Mouse (Mus musculus) c-Kit-positive CD71-positive TER-119-positive erythroid progenitor cells, embryonic 14.5 days (primary cell): ENCODE measurements around the gene Wipi1.

ENCODE experiments used
- DNase-seq: peaks from one replicate; pipeline ENCODE4 v3.0.0-alpha.2; 2013; ENCODE audit warnings: low spot score

Gene Wipi1

GRCm38 (mm10) chr11:109579999-109580398 is 31.8 kb downstream of the Wipi1 start:
- DNase-seq = no peak

DNA sequence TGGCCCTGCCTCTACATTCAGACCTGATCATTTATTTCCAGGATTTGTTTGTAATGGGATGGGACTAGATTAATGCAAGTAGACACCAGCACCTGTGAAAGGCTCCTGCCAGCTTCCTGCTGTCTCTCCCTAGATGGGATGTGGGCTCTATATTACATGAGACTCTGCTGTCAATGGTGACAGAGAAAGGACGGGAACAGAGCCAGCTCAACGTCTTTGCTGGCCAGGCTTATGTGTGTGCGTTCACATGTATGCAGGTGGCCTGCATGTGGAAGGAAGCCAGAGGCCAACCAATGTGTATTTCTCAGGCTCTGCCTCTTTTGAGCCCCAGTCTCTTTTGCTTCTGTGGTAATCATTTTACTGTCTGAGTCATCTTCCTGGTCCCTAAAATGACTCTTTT is 33.2 kb downstream of the Wipi1 start:
- no peak for DNase-seq

DNA sequence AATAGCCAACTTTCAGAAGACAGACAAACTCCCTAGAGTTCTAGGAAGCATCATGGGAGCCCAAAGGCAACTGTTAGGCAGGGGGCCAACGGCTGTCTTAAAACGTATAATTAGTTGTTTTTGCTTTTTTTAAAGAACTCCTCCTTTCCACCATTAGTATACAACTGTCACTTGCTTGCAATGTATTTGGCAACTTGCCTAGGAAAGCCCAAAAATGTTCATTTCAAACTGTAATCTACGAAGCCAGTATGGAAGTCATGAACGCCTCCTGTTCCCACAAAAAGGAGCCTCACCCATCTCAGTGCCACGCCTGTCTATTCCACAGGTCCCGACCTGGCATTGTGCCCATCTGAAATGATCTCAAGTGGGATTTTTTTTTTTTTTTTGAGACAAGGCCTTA is 35.9 kb downstream of the Wipi1 start:
- no peak for DNase-seq

GRCm38 (mm10) chr11:109574604-109575003 is 37.2 kb downstream of the Wipi1 start:
- no peak for DNase-seq

DNA sequence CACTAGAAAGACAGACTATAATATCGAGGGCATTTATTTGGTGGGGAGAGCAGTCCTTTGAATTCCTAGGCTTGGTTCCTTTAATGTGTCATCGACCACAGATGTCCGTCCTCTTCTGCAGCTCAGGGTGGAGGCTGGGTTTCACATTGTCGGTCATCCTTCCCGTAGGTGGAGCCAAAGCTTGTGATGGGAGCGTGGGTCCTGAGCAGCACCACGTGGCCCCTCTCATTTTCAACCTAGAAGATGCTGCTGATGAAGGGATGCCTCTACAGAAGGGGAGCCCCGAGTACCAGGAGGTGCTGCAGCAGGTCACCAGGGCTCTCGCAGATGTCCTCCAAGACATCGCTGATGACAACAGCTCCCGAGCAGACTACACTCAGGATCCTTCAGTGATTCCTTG is 39.7 kb downstream of the Wipi1 start:
- no peak for DNase-seq

- no peak for DNase-seq
These were observed 42.0 kb downstream of the Wipi1 start for GRCm38 (mm10) chr11:109569809-109570208.

DNA sequence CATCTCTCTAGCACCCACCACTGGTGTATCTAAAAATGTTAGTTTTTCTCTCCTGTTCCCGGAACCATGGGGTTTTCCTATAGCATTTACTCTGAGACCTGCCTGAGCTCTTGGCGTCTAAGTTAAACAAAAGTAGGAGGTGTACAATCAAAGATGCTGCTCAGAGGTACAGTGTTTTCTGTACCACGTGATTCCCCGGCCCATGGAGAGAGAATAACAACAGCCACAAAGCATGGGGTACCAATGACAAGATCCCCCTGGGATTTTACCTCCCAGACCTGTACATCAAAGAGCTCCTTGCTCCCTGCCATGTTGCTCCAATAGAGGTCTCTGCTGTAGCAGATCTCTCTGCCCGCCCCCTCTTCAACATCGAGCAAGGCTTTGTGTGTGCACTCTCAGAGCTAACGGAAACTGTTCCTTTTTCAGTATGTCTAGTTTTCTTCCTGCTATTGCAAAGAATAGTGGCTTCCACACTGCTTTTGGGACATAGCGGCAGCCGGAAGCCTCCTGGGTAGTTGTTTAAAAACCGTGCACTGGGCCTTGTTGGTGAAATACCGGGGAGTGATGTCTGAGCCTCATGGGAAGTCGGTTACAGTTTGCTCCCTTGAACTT is 42.7 kb downstream of the Wipi1 start:
- DNase-seq = no peak

- DNase-seq = no peak
These were observed 47.1 kb downstream of the Wipi1 start for GRCm38 (mm10) chr11:109564466-109565214.

GRCm38 (mm10) chr11:109563708-109564107 is 48.1 kb downstream of the Wipi1 start:
- DNase-seq = no peak

GRCm38 (mm10) chr11:109561445-109561844 is 50.3 kb downstream of the Wipi1 start:
- DNase-seq = no peak

DNA sequence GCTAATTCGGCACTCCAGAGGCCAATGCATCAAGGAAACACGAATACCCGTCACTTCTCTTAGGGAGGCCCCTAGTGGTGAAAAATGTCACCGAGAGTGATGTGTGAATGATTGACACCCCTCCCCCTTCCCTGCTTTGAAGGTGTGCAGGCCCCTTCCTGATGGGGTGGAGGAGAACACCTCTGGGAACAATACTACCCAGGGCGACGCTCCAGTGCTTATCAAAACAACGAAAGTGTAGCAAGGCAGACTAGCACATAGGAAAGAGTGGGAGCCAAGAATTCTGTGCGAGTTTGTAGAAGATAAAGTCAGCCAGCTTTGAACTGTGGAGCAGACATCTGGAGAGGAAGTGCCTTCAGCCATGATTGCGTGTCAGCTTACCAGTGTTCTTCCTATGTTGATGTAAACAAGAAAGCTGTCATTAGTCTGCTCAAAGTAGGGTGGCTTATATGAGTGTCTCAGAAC is 50.9 kb downstream of the Wipi1 start:
- DNase-seq = peak; percentile 79

DNA sequence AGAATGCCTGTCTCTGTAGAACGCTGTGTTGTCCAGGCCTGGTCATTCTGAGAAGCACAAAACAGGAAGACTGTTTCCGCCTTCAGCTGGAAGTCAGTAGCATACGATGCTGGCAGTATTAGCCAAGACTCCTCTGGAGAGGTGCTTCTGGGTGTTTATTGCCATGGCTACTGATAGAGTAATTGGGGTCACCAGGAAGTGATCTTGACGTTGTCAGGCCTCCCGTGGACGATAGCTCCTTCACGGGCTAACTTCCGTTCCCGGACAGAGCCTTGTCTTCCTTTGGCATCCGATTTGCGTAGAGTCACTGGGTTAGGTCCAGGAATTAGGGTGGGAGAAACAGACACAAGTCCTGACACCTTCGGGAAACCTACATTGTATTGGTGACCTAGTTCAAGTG is 52.5 kb downstream of the Wipi1 start:
- DNase-seq = no peak

- DNase-seq = peak; percentile 89
These were observed 54.3 kb downstream of the Wipi1 start for GRCm38 (mm10) chr11:109557419-109557818.

DNA sequence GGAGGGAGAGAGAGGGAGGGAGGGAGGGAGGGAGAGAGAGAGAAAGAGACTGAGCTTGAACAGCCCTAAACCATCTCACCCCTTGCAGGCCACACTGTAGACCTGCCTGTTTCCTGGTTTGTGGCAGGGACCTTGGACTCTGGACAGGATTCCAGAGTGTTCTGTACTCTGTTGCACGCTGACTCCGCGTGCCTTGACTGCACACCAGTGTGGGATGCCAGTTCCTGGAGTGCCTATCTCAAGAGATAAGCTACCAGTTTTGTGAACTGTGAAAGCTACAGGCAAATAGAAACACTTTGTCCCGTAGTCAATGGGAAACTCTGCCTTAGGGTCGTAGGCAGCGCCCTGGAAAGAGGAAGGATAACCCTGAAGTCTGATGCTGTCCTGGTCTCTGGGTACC is 55.6 kb downstream of the Wipi1 start:
- peak; percentile 52 for DNase-seq

- no peak for DNase-seq
These were observed 57.3 kb downstream of the Wipi1 start for GRCm38 (mm10) chr11:109554443-109554842.

- DNase-seq = no peak
These were observed 57.8 kb downstream of the Wipi1 start for GRCm38 (mm10) chr11:109553921-109554320.

DNA sequence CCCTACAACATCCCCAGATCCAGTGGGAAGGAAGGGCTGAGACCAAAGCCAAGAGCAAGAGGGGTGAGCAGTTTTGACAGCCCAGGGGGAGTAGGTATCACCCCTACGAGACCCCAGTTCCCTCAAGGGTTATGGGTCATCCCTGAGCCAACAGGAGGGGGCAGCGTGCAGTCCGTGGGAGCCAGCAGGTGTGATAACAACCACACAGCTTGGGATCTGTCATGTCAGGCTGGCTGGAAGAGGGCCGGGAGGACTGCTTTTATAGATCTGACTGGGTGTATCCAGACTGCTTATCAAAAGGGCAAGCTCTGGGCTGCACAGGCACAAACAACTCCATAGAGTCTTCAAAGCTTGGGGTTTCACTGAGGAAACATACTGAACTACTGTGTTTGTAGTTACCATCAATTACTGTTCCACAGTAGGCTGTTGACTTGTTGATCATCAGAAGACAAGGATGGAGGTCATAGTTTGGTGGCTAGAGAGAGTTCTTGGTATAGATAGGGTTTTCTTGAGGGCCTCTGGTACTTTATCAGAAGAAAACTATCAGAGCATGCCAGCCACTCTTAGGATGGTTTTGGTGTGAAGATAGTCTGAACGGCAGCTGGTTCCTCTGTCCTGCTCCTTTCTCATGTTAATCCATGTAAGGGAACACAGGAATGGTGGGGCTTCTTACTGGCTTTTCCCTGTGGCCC is 62.0 kb downstream of the Wipi1 start:
- peak; percentile 84 for DNase-seq

DNA sequence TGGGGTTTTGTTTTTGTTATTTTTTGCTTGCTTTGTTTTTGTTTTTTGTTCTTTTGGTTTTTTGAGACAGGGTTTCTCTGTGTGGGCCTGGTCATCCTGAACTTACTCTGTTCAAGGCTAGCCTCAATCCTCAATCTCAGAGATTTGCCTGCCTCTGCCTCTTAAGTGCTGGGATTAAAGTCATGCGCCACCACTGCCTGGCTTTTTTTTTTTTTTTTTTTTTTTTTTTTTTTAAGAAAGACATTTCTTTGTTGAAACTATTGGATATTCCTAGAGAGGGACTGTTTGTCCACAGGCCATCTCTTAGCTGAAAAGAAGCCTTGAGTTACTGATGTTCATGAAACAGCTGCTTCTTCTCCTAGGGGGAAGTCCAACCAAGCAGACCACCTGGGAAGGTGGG is 64.1 kb downstream of the Wipi1 start:
- no peak for DNase-seq

GRCm38 (mm10) chr11:109546305-109547001 is 65.3 kb downstream of the Wipi1 start:
- no peak for DNase-seq

DNA sequence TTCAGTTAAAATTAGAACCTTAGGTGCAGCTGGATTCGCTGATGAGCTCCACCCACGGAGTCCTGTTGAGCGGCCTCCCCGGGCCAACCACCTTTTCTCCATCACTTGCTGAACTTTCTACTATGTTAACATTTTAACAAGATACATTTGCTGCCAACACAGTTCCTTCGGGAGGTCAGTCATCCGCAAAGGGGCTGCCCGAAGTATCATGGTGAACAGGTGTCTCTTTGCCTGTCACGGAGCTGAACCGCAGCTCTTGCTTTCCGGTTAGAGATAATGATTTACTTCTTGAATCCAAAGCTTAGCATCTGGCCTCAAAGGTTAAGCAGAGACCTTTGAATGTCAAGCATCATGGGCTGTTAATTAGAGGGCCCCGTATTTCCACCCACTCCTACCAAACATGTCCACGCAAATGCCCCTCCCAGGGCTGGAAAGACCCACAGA is 66.0 kb downstream of the Wipi1 start:
- no peak for DNase-seq

- peak; percentile 62 for DNase-seq
These were observed 66.5 kb downstream of the Wipi1 start for GRCm38 (mm10) chr11:109545265-109545664.

GRCm38 (mm10) chr11:109544432-109544831 is 67.3 kb downstream of the Wipi1 start:
- no peak for DNase-seq
